Mouse (Mus musculus): ENCODE results near the gene Grip1. TPM values are rescaled to one million over a fixed set of nuclear protein-coding genes. Genes with fewer than 3 reads are reported as not detected.

Gene Grip1
- polyA plus RNA-seq, 1 experiment from 2014 or later: 16.2 TPM

DNA sequence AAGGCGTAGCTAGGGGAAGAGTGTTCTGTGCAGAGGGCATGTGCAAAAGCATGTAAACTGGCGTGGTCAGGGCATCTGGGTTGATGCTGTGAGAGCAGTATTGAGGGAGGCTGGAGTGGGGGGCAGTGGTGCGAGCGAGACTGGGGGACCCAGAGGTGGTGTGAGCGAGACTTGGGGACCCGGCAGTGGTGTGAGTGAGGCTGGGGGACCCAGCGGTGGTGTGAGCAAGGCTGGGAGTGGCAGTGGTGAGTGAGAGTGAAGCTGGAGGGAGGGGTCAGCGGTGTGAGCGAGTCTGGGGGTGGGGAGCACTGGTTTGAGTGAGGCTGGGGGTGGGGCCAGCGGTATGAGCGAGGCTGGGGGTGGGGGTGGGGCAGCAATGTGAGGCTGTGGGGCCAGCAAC is 386.0 kb downstream of the Grip1 start:
- Histone ChIP-seq H3K4me1 (ENCODE audit: control insufficient read depth, insufficient read depth, low read length) (no peaks in the 10 kb centered on the region), H3K36me3 (ENCODE audit: control insufficient read depth, insufficient read depth, low read length) (no peaks in the 10 kb centered on the region), H3K27ac (ENCODE audit: low read depth, low read length) (no peak overlapping the region), H3K9me3 (ENCODE audit: control insufficient read depth, low read length) (no peaks in the 10 kb centered on the region), H3K27me3 (ENCODE audit: control insufficient read depth, insufficient read depth, low read length) (no peaks in the 10 kb centered on the region), H3K9ac (ENCODE audit: low read length) (no peak overlapping the region), H3K4me2 (ENCODE audit: low read depth) (no peak overlapping the region), H3K4me3 (ENCODE audit: low read depth, low read length) (no peak overlapping the region)
- ATAC-seq (ENCODE audit: insufficient read depth, low FRiP score, low TSS enrichment) (no peak), DNase-seq (ENCODE audit: low spot score) (no peak)
- WGBS: 78% methylated on average over 11 of the region's 11 CpGs

DNA sequence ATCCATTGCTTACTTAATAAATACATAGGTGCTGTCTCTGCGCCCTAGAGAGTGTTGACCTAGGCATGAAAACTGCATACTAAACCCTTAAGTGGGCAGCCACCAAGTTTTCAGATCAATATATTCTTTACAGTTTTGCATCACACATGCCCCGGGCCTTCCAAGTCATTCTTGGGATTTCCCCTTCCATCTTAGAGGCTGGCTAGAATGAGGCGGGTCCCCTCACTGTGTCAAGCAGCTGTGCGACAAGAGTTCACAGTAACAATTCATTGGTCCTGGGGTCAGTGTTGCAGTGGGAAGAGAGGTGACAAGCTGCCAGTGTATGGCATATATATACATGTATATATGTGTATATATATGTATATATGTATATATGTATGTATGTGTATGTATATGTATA is 388.4 kb downstream of the Grip1 start:
- ATAC-seq (ENCODE audit: insufficient read depth, low FRiP score, low TSS enrichment): no peak

DNA sequence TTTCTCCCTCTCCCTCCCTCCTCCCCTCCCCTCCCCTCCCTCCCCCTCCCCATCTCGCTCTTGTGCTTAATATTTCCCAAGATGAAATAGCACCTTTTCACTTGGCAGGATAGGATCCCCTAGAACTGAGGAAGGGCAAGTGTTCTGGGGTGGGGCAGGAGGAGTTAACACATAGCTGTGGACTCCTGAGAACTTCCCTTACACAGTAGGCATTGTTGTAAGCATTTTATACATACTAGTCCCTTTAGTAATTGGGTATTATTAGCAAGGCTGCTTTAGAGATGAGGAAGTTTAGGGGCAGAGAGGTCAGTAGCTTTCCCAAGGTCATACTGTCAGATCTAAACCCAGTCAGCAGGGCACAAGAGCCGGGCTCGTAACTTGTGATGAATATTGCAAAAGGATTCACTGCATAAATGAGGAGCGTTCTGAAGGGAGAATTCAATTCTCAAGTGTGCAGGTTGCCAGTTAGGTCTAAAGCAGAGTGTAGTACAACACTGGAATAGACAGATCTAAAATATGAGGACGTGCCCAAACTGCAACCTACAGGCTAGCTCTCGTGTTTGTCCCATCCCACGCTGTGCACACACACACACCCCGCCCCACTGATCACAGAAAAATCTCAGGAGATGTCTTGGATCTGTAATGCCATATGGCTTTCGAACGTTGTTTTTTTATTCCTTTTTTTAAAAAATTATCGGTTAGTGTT is 392.2 kb downstream of the Grip1 start:
- 85% methylated on average over 11 of the region's 11 CpGs for WGBS
- no peak overlapping the region for H3K27ac ChIP-seq (ENCODE audit: low read depth, low read length)
- no peaks in the 10 kb centered on the region for H3K27me3 ChIP-seq (ENCODE audit: control insufficient read depth, insufficient read depth, low read length)
- no peaks in the 10 kb centered on the region for H3K36me3 ChIP-seq (ENCODE audit: control insufficient read depth, insufficient read depth, low read length)
- H3K4me3 ChIP-seq (ENCODE audit: low read depth, low read length): no peak overlapping the region
- no peaks in the 10 kb centered on the region for H3K4me1 ChIP-seq (ENCODE audit: control insufficient read depth, insufficient read depth, low read length)
- no peaks in the 10 kb centered on the region for H3K9me3 ChIP-seq (ENCODE audit: control insufficient read depth, low read length)
- no peak overlapping the region for H3K4me2 ChIP-seq (ENCODE audit: low read depth)
- ATAC-seq (ENCODE audit: insufficient read depth, low FRiP score, low TSS enrichment): no peak
- no peak for DNase-seq (ENCODE audit: low spot score)
- H3K9ac ChIP-seq (ENCODE audit: low read length): no peak overlapping the region

More for the DNA sequence above, 388.4 kb downstream of the Grip1 start:
- no peaks in the 10 kb centered on the region for H3K4me1 ChIP-seq (ENCODE audit: control insufficient read depth, insufficient read depth, low read length)
- no peak overlapping the region for H3K9ac ChIP-seq (ENCODE audit: low read length)
- no peaks in the 10 kb centered on the region for H3K27me3 ChIP-seq (ENCODE audit: control insufficient read depth, insufficient read depth, low read length)
- H3K4me2 ChIP-seq (ENCODE audit: low read depth): no peak overlapping the region
- H3K4me3 ChIP-seq (ENCODE audit: low read depth, low read length): no peak overlapping the region
- no peak for DNase-seq (ENCODE audit: low spot score)
- 91% methylated on average over 4 of the region's 4 CpGs for WGBS
- H3K27ac ChIP-seq (ENCODE audit: low read depth, low read length): no peak overlapping the region
- no peaks in the 10 kb centered on the region for H3K9me3 ChIP-seq (ENCODE audit: control insufficient read depth, low read length)
- H3K36me3 ChIP-seq (ENCODE audit: control insufficient read depth, insufficient read depth, low read length): no peaks in the 10 kb centered on the region

DNA sequence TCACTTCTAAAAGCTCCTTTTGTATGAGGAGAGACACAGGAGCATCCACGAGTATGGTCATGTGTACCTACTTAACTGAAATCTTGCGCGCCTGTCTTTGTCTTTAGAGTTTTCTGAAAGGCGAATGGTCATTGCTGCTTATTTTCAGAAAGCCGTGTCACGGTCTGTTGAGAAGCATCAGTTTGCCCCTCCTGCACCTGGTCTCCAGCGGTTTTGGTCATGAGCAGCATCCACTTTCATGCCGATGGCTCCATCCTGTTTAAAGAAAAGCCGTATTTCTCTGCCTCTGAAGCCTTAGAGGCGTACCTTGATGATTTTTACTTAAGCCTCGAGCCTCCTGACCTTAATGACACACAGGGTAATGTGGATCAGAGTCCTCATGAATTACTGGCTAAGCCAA is 398.0 kb downstream of the Grip1 start:
- no peaks in the 10 kb centered on the region for H3K4me1 ChIP-seq (ENCODE audit: control insufficient read depth, insufficient read depth, low read length)
- no peak overlapping the region for H3K27ac ChIP-seq (ENCODE audit: low read depth, low read length)
- no peak overlapping the region for H3K9ac ChIP-seq (ENCODE audit: low read length)
- H3K4me2 ChIP-seq (ENCODE audit: low read depth): no peak overlapping the region
- no peaks in the 10 kb centered on the region for H3K9me3 ChIP-seq (ENCODE audit: control insufficient read depth, low read length)
- ATAC-seq (ENCODE audit: insufficient read depth, low FRiP score, low TSS enrichment) (no peak), DNase-seq (ENCODE audit: low spot score) (no peak)
- no peaks in the 10 kb centered on the region for H3K27me3 ChIP-seq (ENCODE audit: control insufficient read depth, insufficient read depth, low read length)
- H3K36me3 ChIP-seq (ENCODE audit: control insufficient read depth, insufficient read depth, low read length): no peaks in the 10 kb centered on the region
- no peak overlapping the region for H3K4me3 ChIP-seq (ENCODE audit: low read depth, low read length)
- WGBS: 80% methylated on average over 11 of the region's 11 CpGs

DNA sequence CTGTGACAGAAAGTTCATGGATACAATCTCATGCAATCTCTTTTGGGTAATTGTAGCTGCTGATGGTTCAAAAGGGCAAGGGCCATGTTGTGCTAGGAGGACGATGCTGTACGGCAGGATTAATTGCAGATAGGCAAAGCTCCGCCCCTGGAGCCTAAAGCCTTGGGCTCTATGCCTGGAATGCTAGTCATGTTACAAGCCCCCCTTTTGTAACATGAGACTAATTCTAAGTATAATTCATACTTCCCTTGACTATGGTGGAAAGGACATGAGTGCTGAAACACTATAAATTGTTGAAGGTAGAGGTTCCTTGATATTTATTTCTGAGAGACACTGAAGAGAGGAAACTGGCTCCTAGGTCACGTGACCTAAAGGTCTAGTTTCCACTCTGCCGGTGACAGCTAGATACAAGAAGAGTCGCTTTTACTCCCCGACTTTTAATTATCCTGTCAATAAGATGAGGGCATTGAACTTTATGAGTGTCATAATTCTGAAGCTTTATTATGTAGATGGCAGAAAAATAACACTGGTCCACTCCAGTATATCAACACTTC is 399.0 kb downstream of the Grip1 start:
- Histone ChIP-seq H3K4me3 (ENCODE audit: low read depth, low read length) (no peak overlapping the region), H3K4me2 (ENCODE audit: low read depth) (no peak overlapping the region), H3K9ac (ENCODE audit: low read length) (no peak overlapping the region), H3K4me1 (ENCODE audit: control insufficient read depth, insufficient read depth, low read length) (no peaks in the 10 kb centered on the region), H3K27me3 (ENCODE audit: control insufficient read depth, insufficient read depth, low read length) (no peaks in the 10 kb centered on the region), H3K36me3 (ENCODE audit: control insufficient read depth, insufficient read depth, low read length) (no peaks in the 10 kb centered on the region), H3K27ac (ENCODE audit: low read depth, low read length) (no peak overlapping the region), H3K9me3 (ENCODE audit: control insufficient read depth, low read length) (no peaks in the 10 kb centered on the region)
- 82% methylated on average over 7 of the region's 7 CpGs for WGBS
- ATAC-seq (ENCODE audit: insufficient read depth, low FRiP score, low TSS enrichment): no peak
- DNase-seq (ENCODE audit: low spot score): no peak

DNA sequence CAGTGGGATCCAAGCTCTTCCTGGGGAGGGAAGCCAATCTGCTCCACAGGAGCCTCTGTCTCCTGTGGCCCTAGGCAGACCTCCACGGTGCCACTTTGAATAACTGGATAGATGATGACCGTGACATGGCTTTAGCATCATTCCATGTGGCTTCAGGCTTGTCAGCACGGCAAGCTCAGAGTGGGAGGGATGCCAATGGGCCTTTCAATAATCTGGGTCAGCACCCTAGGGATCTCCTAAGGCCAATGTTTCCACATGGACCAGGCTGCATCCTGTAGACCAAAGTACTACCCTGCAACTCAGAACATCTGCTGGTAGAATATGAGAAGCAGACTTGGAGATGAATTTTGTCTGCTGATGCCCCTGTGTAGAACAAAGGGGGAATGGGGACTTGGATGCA is 414.1 kb downstream of the Grip1 start:
- WGBS: 68% methylated on average over 3 of the region's 3 CpGs

DNA sequence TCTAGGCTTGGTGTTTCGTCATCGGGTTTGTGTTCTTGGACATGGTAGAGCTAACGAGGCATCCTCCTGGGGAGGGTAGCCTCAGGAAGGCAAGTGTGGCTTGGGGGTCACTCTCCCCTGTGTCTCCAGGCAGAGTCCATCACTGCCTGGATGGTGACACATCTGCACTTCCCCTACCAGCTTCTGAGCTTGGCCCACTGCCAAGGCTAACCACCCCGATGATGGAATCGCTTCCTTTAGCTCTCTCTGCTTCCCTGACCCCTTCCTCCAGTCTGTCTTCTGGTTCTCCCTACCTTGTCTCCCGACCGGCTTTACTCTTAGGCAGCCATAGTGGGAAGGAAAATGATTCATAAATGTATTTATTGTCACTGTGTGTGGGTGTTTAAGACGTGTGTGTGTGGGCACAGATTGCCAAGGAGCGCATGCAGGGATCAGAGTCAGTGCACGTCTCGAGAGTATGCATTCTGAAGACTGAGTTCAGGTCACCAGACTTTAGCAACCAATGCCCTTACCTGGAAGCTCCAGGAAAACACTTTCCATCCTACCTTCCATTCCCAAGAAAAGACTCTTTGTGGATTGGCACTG is 415.5 kb downstream of the Grip1 start:
- H3K9me3 ChIP-seq (ENCODE audit: control insufficient read depth, low read length): no peaks in the 10 kb centered on the region
- no peaks in the 10 kb centered on the region for H3K36me3 ChIP-seq (ENCODE audit: control insufficient read depth, insufficient read depth, low read length)
- DNase-seq (ENCODE audit: low spot score): no peak
- no peak overlapping the region for H3K4me3 ChIP-seq (ENCODE audit: low read depth, low read length)
- 90% methylated on average over 11 of the region's 11 CpGs for WGBS
- H3K4me1 ChIP-seq (ENCODE audit: control insufficient read depth, insufficient read depth, low read length): no peaks in the 10 kb centered on the region
- H3K27me3 ChIP-seq (ENCODE audit: control insufficient read depth, insufficient read depth, low read length): no peaks in the 10 kb centered on the region
- ATAC-seq (ENCODE audit: insufficient read depth, low FRiP score, low TSS enrichment): no peak
- no peak overlapping the region for H3K27ac ChIP-seq (ENCODE audit: low read depth, low read length)
- no peak overlapping the region for H3K9ac ChIP-seq (ENCODE audit: low read length)
- no peak overlapping the region for H3K4me2 ChIP-seq (ENCODE audit: low read depth)

More for the DNA sequence above, 414.1 kb downstream of the Grip1 start:
- H3K27me3 ChIP-seq (ENCODE audit: control insufficient read depth, insufficient read depth, low read length): no peaks in the 10 kb centered on the region
- DNase-seq (ENCODE audit: low spot score) (no peak), ATAC-seq (ENCODE audit: insufficient read depth, low FRiP score, low TSS enrichment) (no peak)
- no peak overlapping the region for H3K27ac ChIP-seq (ENCODE audit: low read depth, low read length)
- no peak overlapping the region for H3K9ac ChIP-seq (ENCODE audit: low read length)
- H3K4me2 ChIP-seq (ENCODE audit: low read depth): no peak overlapping the region
- H3K4me1 ChIP-seq (ENCODE audit: control insufficient read depth, insufficient read depth, low read length): no peaks in the 10 kb centered on the region
- no peaks in the 10 kb centered on the region for H3K36me3 ChIP-seq (ENCODE audit: control insufficient read depth, insufficient read depth, low read length)
- no peak overlapping the region for H3K4me3 ChIP-seq (ENCODE audit: low read depth, low read length)
- no peaks in the 10 kb centered on the region for H3K9me3 ChIP-seq (ENCODE audit: control insufficient read depth, low read length)

DNA sequence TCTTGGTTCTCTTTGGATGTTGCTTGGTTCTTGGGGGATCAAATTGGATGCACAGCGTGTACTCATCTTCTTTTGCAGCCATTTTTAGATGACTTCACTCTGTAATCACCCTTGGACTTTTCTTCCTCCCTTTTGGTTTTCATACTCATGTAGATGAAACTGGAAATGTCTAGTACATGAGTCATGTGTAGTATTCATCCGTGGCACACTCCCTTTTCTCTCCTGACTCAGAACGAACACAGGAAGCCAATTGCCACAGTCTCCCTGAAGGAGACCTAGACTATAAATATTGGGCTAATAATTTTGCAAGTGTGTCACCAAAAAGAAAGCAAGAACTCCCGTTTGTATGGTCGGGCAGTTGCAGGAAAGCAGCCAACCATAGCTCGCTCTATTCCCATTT is 423.1 kb downstream of the Grip1 start:
- 87% methylated on average over 6 of the region's 6 CpGs for WGBS
- no peak for ATAC-seq (ENCODE audit: insufficient read depth, low FRiP score, low TSS enrichment)
- Histone ChIP-seq H3K4me2 (ENCODE audit: low read depth) (no peak overlapping the region), H3K9me3 (ENCODE audit: control insufficient read depth, low read length) (no peaks in the 10 kb centered on the region), H3K9ac (ENCODE audit: low read length) (no peak overlapping the region), H3K4me3 (ENCODE audit: low read depth, low read length) (no peak overlapping the region), H3K36me3 (ENCODE audit: control insufficient read depth, insufficient read depth, low read length) (no peaks in the 10 kb centered on the region), H3K27me3 (ENCODE audit: control insufficient read depth, insufficient read depth, low read length) (no peaks in the 10 kb centered on the region), H3K4me1 (ENCODE audit: control insufficient read depth, insufficient read depth, low read length) (peaks cover 4% of the 10 kb centered on the region; the same call in 1 of the 2 replicates), H3K27ac (ENCODE audit: low read depth, low read length) (no peak overlapping the region)
- no peak for DNase-seq (ENCODE audit: low spot score)

DNA sequence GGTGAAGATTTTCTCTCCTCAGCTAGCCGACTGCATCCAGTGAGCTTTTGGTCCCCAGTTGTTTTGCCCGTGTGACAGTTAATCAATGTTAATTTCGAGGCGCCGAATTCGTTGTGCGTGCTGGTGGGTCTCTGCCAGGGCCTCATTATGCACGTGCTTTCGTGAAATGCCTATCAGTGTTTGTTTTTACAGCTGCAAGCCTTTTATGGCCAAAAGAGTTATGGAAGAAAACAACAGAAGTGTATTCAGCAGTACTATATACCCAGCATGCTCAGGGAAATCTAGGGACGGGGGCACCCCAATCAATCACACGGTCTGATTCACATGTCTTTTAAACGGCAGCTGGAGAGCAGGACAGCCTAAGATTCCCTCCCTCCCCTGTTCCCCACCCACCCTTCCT is 424.7 kb downstream of the Grip1 start:
- Histone ChIP-seq H3K27ac (ENCODE audit: low read depth, low read length) (peak overlapping the region; percentile 44; the same call in 1 of the 2 replicates), H3K36me3 (ENCODE audit: control insufficient read depth, insufficient read depth, low read length) (no peaks in the 10 kb centered on the region), H3K4me2 (ENCODE audit: low read depth) (peak overlapping the region; percentile 18), H3K27me3 (ENCODE audit: control insufficient read depth, insufficient read depth, low read length) (no peaks in the 10 kb centered on the region), H3K9ac (ENCODE audit: low read length) (no peak overlapping the region), H3K4me1 (ENCODE audit: control insufficient read depth, insufficient read depth, low read length) (peaks cover 4% of the 10 kb centered on the region; the same call in 1 of the 2 replicates), H3K9me3 (ENCODE audit: control insufficient read depth, low read length) (no peaks in the 10 kb centered on the region), H3K4me3 (ENCODE audit: low read depth, low read length) (no peak overlapping the region)
- WGBS: 23% methylated on average over 12 of the region's 12 CpGs
- DNase-seq (ENCODE audit: low spot score): peak; percentile 57
- peak; percentile 85 for ATAC-seq (ENCODE audit: insufficient read depth, low FRiP score, low TSS enrichment)

Data from neural tube, embryonic 11.5 days (tissue).